9 mouse cellular contexts compared by ENCODE assay signal in genomic region chr2:152368532-152369140, GRCm38 (mm10). TPM values are rescaled to one million over a fixed set of nuclear protein-coding genes. Genes with fewer than 3 reads are reported as not detected.
A peak's percentile ranks its signal among the peaks of the same experiment; 100 is the strongest.
DNase-seq lines count a peak whose midpoint lies in the region; ATAC-seq and TF ChIP-seq lines count a peak whose summit lies in the region.
"Had no signal": no experiment of that assay in that cellular context is flagged by ENCODE, and none has a peak within 500 bp of the region (broad histone marks: within the 10 kb centered on the region; RNA-seq: fewer than 3 reads in every experiment).

No protein-coding gene starts in this region.

- 36% methylated on average over 14 of the region's 14 CpGs for WGBS in bone marrow, adult 2 months
- 35% methylated on average over 14 of the region's 14 CpGs for WGBS in hindbrain, embryonic 12.5 days
- 29% methylated on average over 14 of the region's 14 CpGs for WGBS in liver, adult 2 months
- WGBS in neural tube, embryonic 11.5 days, result 29% methylated on average over 14 of the region's 14 CpGs

- peaks cover 4% of the 10 kb centered on the region; the same call in 1 of the 2 replicates for H3K27me3 ChIP-seq in hindbrain, embryonic 12.5 days
- no peaks in the 10 kb centered on the region for H3K27me3 ChIP-seq in liver, adult 2 months (ENCODE audit: control insufficient read depth, insufficient read depth, low read length)
- H3K27me3 ChIP-seq in neural tube, embryonic 11.5 days (ENCODE audit: control insufficient read depth, insufficient read depth, low read length), result no peaks in the 10 kb centered on the region

- ATAC-seq in hindbrain, embryonic 12.5 days (ENCODE audit: low FRiP score), result peak; percentile 30; the same call in 1 of the 2 replicates
- peak; percentile 67 for ATAC-seq in neural tube, embryonic 11.5 days (ENCODE audit: insufficient read depth, low FRiP score, low TSS enrichment)

- no peak overlapping the region; the same call in 1 of the 2 replicates for H3K4me2 ChIP-seq in hindbrain, embryonic 12.5 days (replicated peaks)
- no peak overlapping the region for H3K4me2 ChIP-seq in neural tube, embryonic 11.5 days (ENCODE audit: low read depth)

- H3K36me3 ChIP-seq in hindbrain, embryonic 12.5 days, result no peaks in the 10 kb centered on the region
- no peaks in the 10 kb centered on the region for H3K36me3 ChIP-seq in liver, adult 2 months (ENCODE audit: control insufficient read depth, insufficient read depth, low read length)
- no peaks in the 10 kb centered on the region for H3K36me3 ChIP-seq in neural tube, embryonic 11.5 days (ENCODE audit: control insufficient read depth, insufficient read depth, low read length)

- H3K4me3 ChIP-seq in bone marrow, adult 2 months (replicated peaks; ENCODE audit: control insufficient read depth, low read depth, low read length), result no peak overlapping the region
- H3K4me3 ChIP-seq in embryonic fibroblast, embryonic 13.5 days (ENCODE audit: insufficient read depth, low read length), result no peak overlapping the region
- H3K4me3 ChIP-seq in hindbrain, embryonic 12.5 days, result no peak overlapping the region
- H3K4me3 ChIP-seq in liver, adult 2 months (ENCODE audit: insufficient read depth, low read depth, low read length), result no peak overlapping the region
- H3K4me3 ChIP-seq in neural tube, embryonic 11.5 days (ENCODE audit: low read depth, low read length), result no peak overlapping the region
- H3K4me3 ChIP-seq: erythroblast, embryonic 14.5 days had no signal

- H3K9ac ChIP-seq in hindbrain, embryonic 12.5 days, result no peak overlapping the region
- no peak overlapping the region for H3K9ac ChIP-seq in liver, adult 2 months (ENCODE audit: low read depth, low read length)
- no peak overlapping the region for H3K9ac ChIP-seq in neural tube, embryonic 11.5 days (ENCODE audit: low read length)

- peak; percentile 52 for DNase-seq in ovary, postnatal 14 days (ENCODE audit: low spot score)
- no peak for DNase-seq in ovary, adult 18-20 months (ENCODE audit: low spot score)
- DNase-seq in liver, adult 2 months (ENCODE audit: extremely low read depth, low read depth, low spot score), result peak; percentile 31
- DNase-seq in neural tube, embryonic 11.5 days (ENCODE audit: low spot score), result peak; percentile 69
- peak; percentile 69 for DNase-seq in thymus, postnatal 25 days

- H3K4me1 ChIP-seq in bone marrow, adult 2 months (ENCODE audit: control insufficient read depth, insufficient read depth, low read length), result no peaks in the 10 kb centered on the region; the same call in 1 of the 2 replicates
- H3K4me1 ChIP-seq in embryonic fibroblast, embryonic 13.5 days (ENCODE audit: control insufficient read depth, insufficient read depth, low read length), result no peaks in the 10 kb centered on the region
- no peaks in the 10 kb centered on the region; the same call in 1 of the 2 replicates for H3K4me1 ChIP-seq in hindbrain, embryonic 12.5 days
- H3K4me1 ChIP-seq in liver, adult 2 months (ENCODE audit: control insufficient read depth, insufficient read depth, low read length), result peaks cover 6% of the 10 kb centered on the region; the same call in 1 of the 2 replicates
- H3K4me1 ChIP-seq in neural tube, embryonic 11.5 days (ENCODE audit: control insufficient read depth, insufficient read depth, low read length), result no peaks in the 10 kb centered on the region

- TF ChIP-seq POLR2A in bone marrow, adult 2 months (IDR thresholded peaks at IDR 0.05; ENCODE audit: borderline replicate concordance, control insufficient read depth, low read depth, low read length), result no peak
- no peak for TF ChIP-seq POLR2A in embryonic fibroblast, embryonic 13.5 days (IDR thresholded peaks at IDR 0.05; ENCODE audit: low read depth, low read length)
- no peak for TF ChIP-seq POLR2A in liver, adult 2 months (IDR thresholded peaks at IDR 0.05; ENCODE audit: extremely low read depth, insufficient read depth, low read length)

- H3K27ac ChIP-seq in bone marrow, adult 2 months (ENCODE audit: control insufficient read depth, insufficient read depth, low read depth, low read length, poor library complexity), result no peak overlapping the region
- no peak overlapping the region for H3K27ac ChIP-seq in embryonic fibroblast, embryonic 13.5 days (ENCODE audit: insufficient read depth, low read length)
- no peak overlapping the region for H3K27ac ChIP-seq in hindbrain, embryonic 12.5 days
- H3K27ac ChIP-seq in liver, adult 2 months (replicated peaks; ENCODE audit: insufficient read depth, low read depth, low read length), result no peak overlapping the region
- H3K27ac ChIP-seq in neural tube, embryonic 11.5 days (ENCODE audit: low read depth, low read length), result no peak overlapping the region

- no peaks in the 10 kb centered on the region for H3K9me3 ChIP-seq in hindbrain, embryonic 12.5 days (replicated peaks)
- H3K9me3 ChIP-seq in neural tube, embryonic 11.5 days (ENCODE audit: control insufficient read depth, low read length), result no peaks in the 10 kb centered on the region

- no peaks in the 10 kb centered on the region for H3K79me2 ChIP-seq in liver, adult 2 months (ENCODE audit: control insufficient read depth, insufficient read depth, low read length)

- peak; percentile 91 for TF ChIP-seq CTCF in bone marrow, adult 2 months (IDR thresholded peaks at IDR 0.05; ENCODE audit: control insufficient read depth, insufficient read depth, low read length)
- peak; percentile 88 for TF ChIP-seq CTCF in embryonic fibroblast, embryonic 13.5 days (IDR thresholded peaks at IDR 0.05; ENCODE audit: borderline replicate concordance, insufficient read depth, low read length)
- peak; percentile 92 for TF ChIP-seq CTCF in liver, adult 2 months (IDR thresholded peaks at IDR 0.05; ENCODE audit: low read depth, low read length)

RNA-seq across cellular contexts. Expression of gene Nrsn2, which starts 7.8 kb away (rescaled TPM):
- not detected in 2 replicates for polyA plus RNA-seq in bone marrow, adult 2 months (2011; ENCODE audit: insufficient read depth, insufficient read length, low replicate concordance, missing spikeins)
- not detected in 2 replicates for polyA plus RNA-seq in embryonic fibroblast, embryonic 13.5 days (2011; ENCODE audit: insufficient read length, low read depth, missing spikeins)
- 14.4 and 15.0 TPM in 2 replicates for polyA plus RNA-seq in hindbrain, embryonic 12.5 days (2016; fragmentation: Nextera tagmentation; extraction: Ambion mirVana)
- total RNA-seq in liver, adult 2 months (2014; rRNA removed), result not detected in 2 replicates
- polyA plus RNA-seq in liver, adult 2 months (2012; rRNA removed), result not detected in 2 replicates
- 7.6 TPM in 2 replicates for polyA plus RNA-seq in neural tube, embryonic 11.5 days (2014; fragmentation: Nextera tagmentation; extraction: Ambion mirVana)
- polyA plus RNA-seq: erythroblast, embryonic 14.5 days had no signal

RNA-seq across cellular contexts. Expression of gene Trib3, which starts 24.8 kb away (rescaled TPM):
- polyA plus RNA-seq in bone marrow, adult 2 months (2011; ENCODE audit: insufficient read depth, insufficient read length, low replicate concordance, missing spikeins), result 0.65 and 4.2 TPM in 2 replicates
- 49.1 and 85.1 TPM in 2 replicates for polyA plus RNA-seq in embryonic fibroblast, embryonic 13.5 days (2011; ENCODE audit: insufficient read length, low read depth, missing spikeins)
- 3.0 and 3.5 TPM in 2 replicates for polyA plus RNA-seq in hindbrain, embryonic 12.5 days (2016; fragmentation: Nextera tagmentation; extraction: Ambion mirVana)
- total RNA-seq in liver, adult 2 months (2014; rRNA removed), result 14.7 and 16.2 TPM in 2 replicates
- 4.9 and 5.4 TPM in 2 replicates for polyA plus RNA-seq in liver, adult 2 months (2012; rRNA removed)
- polyA plus RNA-seq in neural tube, embryonic 11.5 days (2014; fragmentation: Nextera tagmentation; extraction: Ambion mirVana), result 1.1 and 1.4 TPM in 2 replicates

RNA-seq across cellular contexts. Expression of gene Sox12, which starts 29.2 kb away (rescaled TPM):
- polyA plus RNA-seq in bone marrow, adult 2 months (2011; ENCODE audit: insufficient read depth, insufficient read length, low replicate concordance, missing spikeins), result 4.8 and 6.3 TPM in 2 replicates
- polyA plus RNA-seq in embryonic fibroblast, embryonic 13.5 days (2011; ENCODE audit: insufficient read length, low read depth, missing spikeins), result 15.0 and 20.3 TPM in 2 replicates
- 19.5 and 19.6 TPM in 2 replicates for polyA plus RNA-seq in hindbrain, embryonic 12.5 days (2016; fragmentation: Nextera tagmentation; extraction: Ambion mirVana)
- 0.18 and 0.40 TPM in 2 replicates for total RNA-seq in liver, adult 2 months (2014; rRNA removed)
- 1.7 and 1.9 TPM in 2 replicates for polyA plus RNA-seq in liver, adult 2 months (2012; rRNA removed)
- 19.1 and 21.4 TPM in 2 replicates for polyA plus RNA-seq in neural tube, embryonic 11.5 days (2014; fragmentation: Nextera tagmentation; extraction: Ambion mirVana)

RNA-seq across cellular contexts. Expression of gene Rbck1, which starts 36.2 kb away (rescaled TPM):
- 66.2 and 111 TPM in 2 replicates for polyA plus RNA-seq in bone marrow, adult 2 months (2011; ENCODE audit: insufficient read depth, insufficient read length, low replicate concordance, missing spikeins)
- polyA plus RNA-seq in embryonic fibroblast, embryonic 13.5 days (2011; ENCODE audit: insufficient read length, low read depth, missing spikeins), result 59.0 and 79.2 TPM in 2 replicates
- 91.5 and 91.9 TPM in 2 replicates for polyA plus RNA-seq in hindbrain, embryonic 12.5 days (2016; fragmentation: Nextera tagmentation; extraction: Ambion mirVana)
- 43.4 and 47.7 TPM in 2 replicates for total RNA-seq in liver, adult 2 months (2014; rRNA removed)
- polyA plus RNA-seq in liver, adult 2 months (2012; rRNA removed), result 92.8 and 107 TPM in 2 replicates
- polyA plus RNA-seq in neural tube, embryonic 11.5 days (2014; fragmentation: Nextera tagmentation; extraction: Ambion mirVana), result 69.2 and 77.8 TPM in 2 replicates

RNA-seq across cellular contexts. Expression of gene Zcchc3, which starts 46.2 kb away (rescaled TPM):
- polyA plus RNA-seq in bone marrow, adult 2 months (2011; ENCODE audit: insufficient read depth, insufficient read length, low replicate concordance, missing spikeins), result 5.6 and 6.2 TPM in 2 replicates
- polyA plus RNA-seq in embryonic fibroblast, embryonic 13.5 days (2011; ENCODE audit: insufficient read length, low read depth, missing spikeins), result 9.7 and 17.6 TPM in 2 replicates
- 50.7 and 54.5 TPM in 2 replicates for polyA plus RNA-seq in hindbrain, embryonic 12.5 days (2016; fragmentation: Nextera tagmentation; extraction: Ambion mirVana)
- 0.37 and 0.47 TPM in 2 replicates for total RNA-seq in liver, adult 2 months (2014; rRNA removed)
- 0.40 and 0.44 TPM in 2 replicates for polyA plus RNA-seq in liver, adult 2 months (2012; rRNA removed)
- 52.7 and 55.2 TPM in 2 replicates for polyA plus RNA-seq in neural tube, embryonic 11.5 days (2014; fragmentation: Nextera tagmentation; extraction: Ambion mirVana)
